Mouse (Mus musculus) CH12.LX (cell line): ENCODE measurements at regions not wholly inside any gene's neighbourhood (a gene's known extent, or its start where the extent isn't known, plus 50 kb on each side); places are given as distances from the start of the nearest gene placed in this dataset.

Source experiments
- DNase-seq: peaks from one replicate; pipeline ENCODE4 v3.0.0-alpha.2; 2013; ENCODE audit errors: extremely low read depth
- H3K27ac ChIP-seq: 2 replicates; pipeline ENCODE4 v1.5.1; 2012; ENCODE audit warnings: low read depth, mild to moderate bottlenecking, control low read depth, moderate library complexity; ENCODE audit not compliant: insufficient read depth
- H3K27me3 ChIP-seq: replicated peaks from 2 replicates; pipeline ENCODE3; 2012; ENCODE audit warnings: inconsistent platforms
- H3K36me3 ChIP-seq, 2 experiments: replicated peaks in 1 of 2; 2 replicates each; pipeline versions ENCODE3 to v1.6.1; 2012; ENCODE audit warnings: inconsistent platforms in 1 of 2, low read length in 1 of 2, mild to moderate bottlenecking in 1 of 2, mixed read lengths in 1 of 2, moderate library complexity in 1 of 2; ENCODE audit not compliant: control insufficient read depth in 1 of 2, insufficient read depth in 1 of 2
- H3K4me1 ChIP-seq, 2 experiments: 2 replicates each; pipeline ENCODE4 v1.6.1; 2012; ENCODE audit warnings: inconsistent platforms in 1 of 2, moderate library complexity in 1 of 2; ENCODE audit not compliant: insufficient read depth in 2 of 2, control insufficient read depth in 1 of 2
- H3K4me2 ChIP-seq: 2 replicates; pipeline ENCODE4 v1.6.1; 2012; ENCODE audit warnings: low read depth, mild to moderate bottlenecking, control low read depth; ENCODE audit not compliant: poor library complexity, insufficient read depth, severe bottlenecking
- H3K4me3 ChIP-seq, 3 experiments: fragments of 150-350 bp in 1 of 3; sonication (generic) in 1 of 3; replicated peaks in 1 of 3; 2 replicates each; pipeline versions ENCODE3 to v1.5.1; 2011 to 2012; ENCODE audit warnings: low read depth in 2 of 3, low read length in 2 of 3, mild to moderate bottlenecking in 2 of 3, moderate library complexity in 2 of 3, control low read depth in 1 of 3, improper control_type of control experiment in 1 of 3, inconsistent platforms in 1 of 3, mixed read lengths in 1 of 3; ENCODE audit not compliant: poor library complexity in 1 of 3
- H3K79me2 ChIP-seq: replicated peaks from 2 replicates; pipeline ENCODE4 v1.6.1; 2012; ENCODE audit warnings: mild to moderate bottlenecking, moderate library complexity; ENCODE audit not compliant: control insufficient read depth, poor library complexity, insufficient read depth, severe bottlenecking; ENCODE audit errors: extremely low read depth
- H3K9ac ChIP-seq: 2 replicates; pipeline ENCODE4 v1.6.1; 2012; ENCODE audit warnings: low read depth, mild to moderate bottlenecking, control low read depth, moderate library complexity; ENCODE audit not compliant: insufficient read depth
- H3K9me3 ChIP-seq: replicated peaks from 2 replicates; pipeline ENCODE3; 2012; ENCODE audit warnings: low read length, inconsistent platforms, mixed read lengths
- CHD2 ChIP-seq: IDR thresholded peaks from 2 replicates; pipeline ENCODE4 v1.6.1; 2011; ENCODE audit warnings: low read length, improper control_type of control experiment
- EP300 ChIP-seq: IDR thresholded peaks from 2 replicates; pipeline ENCODE4 v1.6.1; 2011; ENCODE audit warnings: low read length, improper control_type of control experiment
- ETS1 ChIP-seq: conservative IDR thresholded peaks from 2 replicates; pipeline ENCODE4 v1.6.1; 2012; ENCODE audit warnings: low read depth, mild to moderate bottlenecking, inconsistent platforms, low read length, improper control_type of control experiment, moderate library complexity
- GABPA ChIP-seq: IDR thresholded peaks from 2 replicates; pipeline ENCODE4 v1.6.1; 2012; ENCODE audit warnings: low read depth, low read length, improper control_type of control experiment, inconsistent platforms; ENCODE audit not compliant: insufficient replicate concordance
- IRF4 ChIP-seq: IDR thresholded peaks from 2 replicates; pipeline ENCODE4 v1.6.1; 2014; ENCODE audit warnings: low read depth, mild to moderate bottlenecking, inconsistent platforms, low read length, improper control_type of control experiment
- JUN ChIP-seq: IDR thresholded peaks from 2 replicates; pipeline ENCODE4 v1.6.1; 2011; ENCODE audit warnings: low read depth, mild to moderate bottlenecking, low read length, improper control_type of control experiment, moderate library complexity; ENCODE audit not compliant: insufficient read depth
- JUND ChIP-seq: conservative IDR thresholded peaks from 2 replicates; pipeline ENCODE4 v1.6.1; 2011; ENCODE audit warnings: low read depth, low read length, improper control_type of control experiment
- MAFK ChIP-seq: IDR thresholded peaks from 2 replicates; pipeline ENCODE4 v1.6.1; 2011; ENCODE audit warnings: low read length, improper control_type of control experiment; ENCODE audit not compliant: insufficient replicate concordance
- MAX ChIP-seq: IDR thresholded peaks from 2 replicates; pipeline ENCODE4 v1.6.1; 2011; ENCODE audit warnings: low read length, improper control_type of control experiment
- MYC ChIP-seq: IDR thresholded peaks from 2 replicates; pipeline ENCODE4 v1.6.1; 2011; ENCODE audit warnings: low read depth, mild to moderate bottlenecking, improper control_type of control experiment, low read length
- NRF1 ChIP-seq: IDR thresholded peaks from 2 replicates; pipeline ENCODE4 v1.6.1; 2014; ENCODE audit warnings: low read depth, mild to moderate bottlenecking, inconsistent platforms, low read length, improper control_type of control experiment, moderate library complexity
- PAX5 ChIP-seq: IDR thresholded peaks from 2 replicates; pipeline ENCODE4 v1.6.1; 2012; ENCODE audit warnings: low read length, inconsistent platforms, mixed read lengths
- RCOR1 ChIP-seq: conservative IDR thresholded peaks from 2 replicates; pipeline ENCODE4 v1.6.1; 2012; ENCODE audit warnings: low read depth, mild to moderate bottlenecking, inconsistent platforms, low read length, improper control_type of control experiment
- SIN3A ChIP-seq: IDR thresholded peaks from 2 replicates; pipeline ENCODE4 v1.6.1; 2012; ENCODE audit warnings: low read length, improper control_type of control experiment, inconsistent platforms
- SMC3 ChIP-seq: IDR thresholded peaks from 2 replicates; pipeline ENCODE4 v1.6.1; 2011; ENCODE audit warnings: low read depth, low read length, improper control_type of control experiment
- TBP ChIP-seq: conservative IDR thresholded peaks from 2 replicates; pipeline ENCODE4 v1.6.1; 2011; ENCODE audit warnings: low read depth, low read length, improper control_type of control experiment
- TCF12 ChIP-seq: IDR thresholded peaks from 2 replicates; pipeline ENCODE4 v1.6.1; 2014; ENCODE audit warnings: low read depth, mild to moderate bottlenecking, inconsistent platforms, low read length, improper control_type of control experiment
- USF2 ChIP-seq: conservative IDR thresholded peaks from 2 replicates; pipeline ENCODE4 v1.6.1; 2011; ENCODE audit warnings: low read depth, low read length, improper control_type of control experiment
- ZKSCAN1 ChIP-seq: IDR thresholded peaks from 2 replicates; pipeline ENCODE4 v1.6.1; 2012; ENCODE audit warnings: low read depth, inconsistent platforms, low read length, improper control_type of control experiment, borderline replicate concordance
- ZMIZ1 ChIP-seq: IDR thresholded peaks from 2 replicates; pipeline ENCODE4 v1.6.1; 2012; ENCODE audit warnings: low read depth, mild to moderate bottlenecking, inconsistent platforms, low read length, improper control_type of control experiment
- ZNF384 ChIP-seq: IDR thresholded peaks from 2 replicates; pipeline ENCODE4 v1.6.1; 2012; ENCODE audit warnings: low read depth, low read length, improper control_type of control experiment, inconsistent platforms
- dilution Hi-C: fragments of 300-500 bp; cut with MboI; formaldehyde crosslinking; loops from 2 replicates; pipeline ENCODE4 v1.14.3; 2020; ENCODE audit warnings: low sequenced_read_pairs; ENCODE audit not compliant: extremely low pct_unique_long_range_greater_than_20kb, extremely low pct_ligation_motif_present
- in situ Hi-C: fragments of 300-500 bp; cut with MboI; formaldehyde crosslinking; loops from 3 replicates; pipeline ENCODE4 v1.14.3; 2019; ENCODE audit warnings: low sequenced_read_pairs, low pct_ligation_motif_present, low pct_unique_long_range_greater_than_20kb, mixed read lengths

DNA sequence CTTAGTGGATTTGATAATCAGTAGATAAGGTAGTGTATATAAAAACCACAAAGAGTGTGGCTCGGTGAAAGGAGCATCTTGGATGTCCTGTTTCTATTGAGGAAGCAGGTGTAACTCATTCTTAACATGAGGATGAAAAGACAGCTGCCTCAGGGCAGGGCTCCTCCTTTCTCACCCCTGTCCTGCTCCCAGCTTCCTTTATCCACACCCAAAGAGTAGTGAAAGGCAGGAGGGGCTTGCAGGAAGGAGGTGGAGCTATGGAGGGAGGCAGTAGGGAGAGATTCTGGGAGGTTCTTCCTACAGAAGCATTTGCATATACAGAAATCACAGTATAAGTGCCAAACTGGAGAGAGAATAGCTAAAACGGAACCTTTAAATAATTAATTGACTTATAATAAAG lies 216.4 kb downstream of the Lrig3 start:
- H3K4me1 ChIP-seq = no peaks in the 10 kb centered on the region
- no peak overlapping the region for H3K4me2 ChIP-seq
- dilution Hi-C loops = no loop called here
- no peak for DNase-seq
- in situ Hi-C loops = no loop called here
- H3K79me2 ChIP-seq = no peaks in the 10 kb centered on the region
- H3K27ac ChIP-seq = no peak overlapping the region
- H3K9ac ChIP-seq = no peak overlapping the region
- no peak overlapping the region for H3K4me3 ChIP-seq
- no peak for TF ChIP-seq EP300
- TF ChIP-seq TCF12 = no peak
- no peak for TF ChIP-seq TBP
- no peak for TF ChIP-seq IRF4
- TF ChIP-seq SMC3 = no peak
- TF ChIP-seq MAX = no peak
- no peaks in the 10 kb centered on the region for H3K36me3 ChIP-seq
- H3K27me3 ChIP-seq = no peaks in the 10 kb centered on the region
- H3K9me3 ChIP-seq = peaks cover 57% of the 10 kb centered on the region

DNA sequence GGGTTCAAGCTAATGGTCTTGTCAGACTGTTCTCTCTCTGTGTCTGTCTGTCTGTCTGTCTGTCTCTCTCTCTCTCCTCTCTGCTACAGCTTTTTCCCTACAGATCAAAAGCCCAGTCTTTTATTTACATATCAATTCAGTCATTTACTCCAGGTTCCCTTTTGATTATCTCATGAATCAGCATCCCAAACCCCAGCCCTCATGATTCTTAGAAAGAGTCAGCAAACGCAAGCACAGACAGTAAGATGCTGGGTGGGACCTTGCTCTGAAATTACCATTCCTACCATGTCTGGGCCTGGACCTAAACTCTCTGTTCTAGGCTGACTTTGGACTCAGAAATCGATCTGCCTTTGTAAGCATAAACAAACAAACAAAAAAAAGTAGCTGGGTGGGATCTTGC lies 218.0 kb downstream of the Lrig3 start:
- no peak for DNase-seq
- TF ChIP-seq ZKSCAN1 (no peak), ZMIZ1 (no peak), MAFK (no peak), PAX5 (no peak), SIN3A (no peak), MYC (no peak), RCOR1 (no peak), ZNF384 (no peak), JUND (no peak), EP300 (no peak), ETS1 (no peak), NRF1 (no peak), GABPA (no peak), CHD2 (no peak), JUN (no peak), USF2 (no peak)
- Histone ChIP-seq H3K9me3 (peaks cover 58% of the 10 kb centered on the region), H3K79me2 (no peaks in the 10 kb centered on the region), H3K27me3 (no peaks in the 10 kb centered on the region), H3K9ac (no peak overlapping the region), H3K4me3 (no peak overlapping the region), H3K27ac (no peak overlapping the region), H3K4me2 (no peak overlapping the region), H3K4me1 (no peaks in the 10 kb centered on the region), H3K36me3 (no peaks in the 10 kb centered on the region)
- dilution Hi-C loops (no loop called here), in situ Hi-C loops (no loop called here)
